Mouse (Mus musculus) mouse embryonic stem cell (cell line): ENCODE results near the gene Trpm6.

Experiments
- in situ Hi-C, 2 experiments: fragments of 300-500 bp; cut with MboI; formaldehyde crosslinking; loops; 1 replicate in 1 of 2; 3 replicates in 1 of 2; pipeline ENCODE4 v1.14.3; 2019 to 2020; ENCODE audit warnings: low sequenced_read_pairs in 2 of 2, low pct_unique_long_range_greater_than_20kb in 1 of 2, mixed read lengths in 1 of 2; ENCODE audit not compliant: unreplicated experiment in 1 of 2

Trpm6 gene

DNA sequence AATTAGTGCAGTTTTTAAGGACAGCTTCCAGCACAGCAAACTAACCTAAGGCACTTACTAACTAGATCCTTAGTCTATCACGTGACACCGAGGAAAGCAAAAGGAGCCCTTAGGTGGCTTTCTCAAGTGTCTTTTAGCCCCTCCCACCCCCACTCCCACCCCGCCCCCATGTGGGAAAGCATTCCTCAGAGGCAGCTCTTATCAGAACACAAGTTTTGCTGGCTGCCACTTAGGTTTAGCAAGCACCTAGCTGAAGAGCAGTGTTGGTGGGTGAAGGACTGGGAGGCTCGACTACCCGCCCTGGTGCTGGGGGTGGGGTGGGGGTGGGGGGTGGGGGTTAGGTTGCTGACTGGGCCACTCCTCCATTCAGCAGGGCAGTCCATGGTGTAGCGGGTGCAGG lies 8.5 kb downstream of the Trpm6 start:
- in situ Hi-C loops, result no loop called here

DNA sequence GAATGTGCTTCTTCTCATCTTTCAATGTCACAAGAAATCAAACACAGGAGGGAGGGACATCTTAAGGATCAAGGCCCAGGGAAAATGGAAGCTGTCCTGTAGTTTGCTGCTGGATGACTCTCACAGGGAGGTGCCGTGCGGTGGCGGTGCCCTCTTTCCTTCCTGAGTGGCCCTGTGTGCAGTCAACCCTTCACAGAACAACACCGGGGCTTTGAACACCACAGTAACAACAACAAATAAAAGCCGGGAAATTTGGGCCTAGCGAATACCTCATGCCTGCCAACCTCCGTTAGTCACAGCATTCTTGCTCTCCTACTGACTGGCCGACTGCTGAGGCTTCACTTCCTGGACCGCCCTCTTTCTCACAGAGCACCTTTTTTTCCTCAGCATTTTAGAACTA lies 9.1 kb downstream of the Trpm6 start:
- in situ Hi-C loops, result no loop called here

DNA sequence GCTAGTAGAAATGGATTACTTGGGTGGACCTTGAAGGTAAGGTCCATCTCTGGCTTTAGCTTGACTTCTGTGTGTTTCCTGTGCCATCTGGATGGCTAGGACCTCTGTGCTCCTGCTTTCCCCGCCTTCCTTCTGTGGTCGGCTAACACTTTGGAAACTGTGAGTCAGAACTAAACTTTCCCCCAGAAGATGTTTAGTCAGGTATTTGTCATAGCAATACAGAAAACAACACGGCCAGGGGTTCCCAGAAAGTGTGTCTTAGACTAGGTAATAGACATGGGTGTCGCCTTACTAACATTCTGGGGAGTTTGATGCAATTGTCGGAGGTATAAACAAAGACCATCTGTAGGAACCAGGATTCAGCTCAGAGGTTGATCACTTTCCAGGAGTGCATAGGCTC lies 16.6 kb downstream of the Trpm6 start:
- in situ Hi-C loops, result no loop called here

DNA sequence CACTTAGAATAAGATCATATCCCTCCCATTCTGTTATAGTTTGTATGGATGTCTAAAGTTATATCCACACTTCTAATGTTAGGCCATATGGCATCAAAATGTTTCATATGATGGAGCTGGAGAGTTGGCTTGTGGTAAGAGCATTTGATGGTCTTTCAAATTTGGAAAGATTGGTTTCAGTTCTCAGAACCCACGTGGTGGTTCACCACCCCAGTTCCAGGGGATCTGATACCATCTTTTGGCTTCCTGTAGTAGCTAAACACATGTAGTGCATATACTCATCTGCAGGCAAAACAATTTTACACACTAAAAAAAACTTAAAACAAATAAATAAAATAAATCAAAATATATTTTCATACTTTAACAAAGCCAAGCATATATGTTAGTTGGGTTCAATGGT lies 21.3 kb downstream of the Trpm6 start:
- in situ Hi-C loops, result no loop called here

DNA sequence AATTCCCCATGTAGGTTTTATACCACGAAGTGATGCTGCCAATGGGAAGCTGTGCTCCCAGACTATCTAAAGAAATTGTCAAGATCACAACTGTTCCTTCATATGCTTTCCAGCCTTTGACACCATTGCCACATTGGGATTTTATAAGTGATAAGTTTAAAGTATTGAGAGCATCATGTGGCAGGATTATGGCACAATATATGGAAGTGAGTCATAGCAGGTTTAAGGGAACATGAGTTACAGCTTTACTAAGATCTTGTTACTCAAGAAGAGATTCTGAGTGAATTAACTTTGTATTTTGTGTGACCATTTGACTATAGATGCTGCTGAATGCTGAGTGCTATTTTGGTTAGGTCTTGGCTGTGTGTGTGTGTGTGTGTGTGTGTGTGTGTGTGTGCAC lies 21.8 kb downstream of the Trpm6 start:
- in situ Hi-C loops, result no loop called here

DNA sequence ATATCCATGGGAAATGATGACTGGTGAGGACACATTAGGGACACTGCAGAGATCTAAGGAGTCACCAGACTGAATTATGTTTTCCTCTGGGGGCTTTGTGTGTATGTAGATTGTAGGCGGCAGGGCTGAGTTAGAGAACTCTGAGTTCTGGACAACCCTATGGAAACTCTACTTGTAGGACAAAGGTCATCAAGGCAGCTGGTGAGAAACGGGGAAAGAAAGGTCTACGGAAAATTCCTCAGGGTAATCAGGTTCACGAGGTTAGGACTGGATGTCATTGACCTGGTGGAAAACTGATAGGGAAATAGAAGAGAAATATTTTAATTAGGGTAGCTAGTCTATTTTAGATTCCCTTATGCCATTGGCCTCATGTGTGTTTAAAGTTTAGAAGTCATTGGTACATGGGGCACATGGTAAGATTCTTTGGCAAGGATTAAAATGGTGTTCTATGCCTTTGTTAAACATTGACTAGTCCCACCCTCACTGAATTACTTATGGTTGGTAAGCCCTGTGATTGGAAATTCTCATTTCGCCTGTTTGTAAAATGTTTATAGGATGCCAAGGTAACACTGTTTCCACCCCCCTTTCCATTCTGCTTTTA lies 23.2 kb downstream of the Trpm6 start:
- in situ Hi-C loops, result no loop called here

DNA sequence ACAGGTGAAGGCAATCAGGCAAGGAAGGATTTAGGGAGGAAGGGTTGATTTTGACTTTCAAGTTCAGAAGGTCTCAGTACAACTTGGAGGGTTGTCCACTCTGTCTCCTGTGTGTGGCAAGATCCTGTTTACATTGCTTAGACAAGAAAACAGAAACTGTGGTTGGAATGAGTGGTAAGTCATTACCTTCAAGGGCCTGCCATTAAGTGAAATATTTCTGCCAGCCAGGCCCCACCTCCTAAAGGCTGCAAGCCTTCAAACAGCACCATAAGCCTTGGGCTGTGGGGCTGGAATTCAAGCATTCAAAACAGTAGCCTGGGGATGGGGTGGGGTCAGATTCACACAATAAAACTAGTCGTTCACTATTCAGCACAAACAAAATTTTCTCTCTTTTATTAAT lies 24.3 kb downstream of the Trpm6 start:
- in situ Hi-C loops, result no loop called here

DNA sequence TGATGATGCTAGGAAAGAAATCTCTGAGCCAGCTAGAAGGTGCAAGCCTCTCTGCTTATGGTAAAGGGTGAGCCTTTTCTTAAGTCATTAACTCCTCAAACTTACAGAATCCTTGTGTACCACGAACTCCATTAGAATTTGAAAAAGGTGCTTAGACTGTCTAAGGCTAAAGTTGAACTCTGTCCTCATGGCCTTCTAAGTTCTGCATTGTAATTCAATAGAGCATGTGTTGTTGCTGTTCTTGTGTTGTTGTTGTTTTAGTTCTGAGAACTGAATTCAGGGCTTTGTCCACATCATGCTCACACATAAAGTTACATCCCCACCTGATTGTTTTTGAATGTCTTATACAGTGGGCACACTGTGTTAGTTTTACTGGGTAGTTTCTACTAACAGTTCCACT lies 49.9 kb downstream of the Trpm6 start:
- in situ Hi-C loops, result no loop called here

DNA sequence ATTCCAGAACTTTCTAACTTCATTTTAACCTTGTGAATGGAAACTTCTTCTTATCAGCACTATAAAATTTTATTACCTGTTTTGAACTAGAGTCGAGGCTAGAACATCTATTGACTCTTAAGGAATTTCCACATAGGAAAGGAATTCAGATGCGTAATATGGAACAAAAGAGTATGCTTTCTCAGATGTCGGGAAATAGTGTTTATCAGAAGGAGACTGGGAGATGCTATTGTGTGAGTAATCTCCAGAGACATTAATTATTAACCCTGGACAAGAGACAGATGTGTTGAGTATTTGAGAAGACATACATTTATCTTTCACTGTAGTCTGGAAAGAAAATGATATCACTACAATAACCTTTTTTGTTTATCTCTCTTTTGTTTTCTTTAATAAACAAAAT lies 61.5 kb downstream of the Trpm6 start:
- in situ Hi-C loops, result no loop called here

DNA sequence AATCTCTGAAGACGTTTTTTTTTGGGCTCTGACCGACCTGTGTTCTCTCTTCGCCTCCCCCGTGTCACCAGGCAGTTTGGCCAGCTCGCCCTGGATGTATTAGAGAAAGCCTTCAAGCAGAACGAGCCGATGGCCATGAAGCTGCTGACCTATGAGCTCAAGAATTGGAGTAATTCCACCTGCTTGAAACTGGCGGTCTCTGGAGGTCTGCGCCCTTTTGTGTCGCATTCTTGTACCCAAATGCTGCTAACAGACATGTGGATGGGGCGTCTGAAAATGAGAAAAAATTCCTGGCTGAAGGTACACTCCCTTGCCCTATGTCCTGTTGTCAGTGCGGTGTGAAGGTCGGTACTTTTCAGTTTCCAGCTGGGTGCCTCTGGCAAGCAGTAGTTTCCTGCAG lies 65.4 kb downstream of the Trpm6 start:
- in situ Hi-C loops, result no loop called here

DNA sequence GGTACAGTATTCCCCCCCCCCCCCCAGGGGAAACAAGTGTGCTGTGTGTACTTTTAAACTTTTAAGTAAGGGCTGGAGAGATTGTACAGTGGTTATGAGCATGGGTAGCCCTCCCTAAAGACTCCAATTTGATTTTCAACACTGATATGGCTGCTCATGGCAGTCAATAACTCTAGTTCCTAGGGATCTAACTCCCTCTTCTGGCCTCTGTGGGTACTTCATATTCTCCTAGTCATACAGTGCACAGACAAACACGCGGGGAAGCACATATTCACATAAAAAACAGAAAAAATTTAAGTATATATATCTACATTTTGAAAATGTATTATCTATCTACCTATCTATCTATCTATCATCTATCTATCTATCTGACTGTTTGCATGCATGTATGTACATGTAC lies 67.6 kb downstream of the Trpm6 start:
- in situ Hi-C loops, result no loop called here

DNA sequence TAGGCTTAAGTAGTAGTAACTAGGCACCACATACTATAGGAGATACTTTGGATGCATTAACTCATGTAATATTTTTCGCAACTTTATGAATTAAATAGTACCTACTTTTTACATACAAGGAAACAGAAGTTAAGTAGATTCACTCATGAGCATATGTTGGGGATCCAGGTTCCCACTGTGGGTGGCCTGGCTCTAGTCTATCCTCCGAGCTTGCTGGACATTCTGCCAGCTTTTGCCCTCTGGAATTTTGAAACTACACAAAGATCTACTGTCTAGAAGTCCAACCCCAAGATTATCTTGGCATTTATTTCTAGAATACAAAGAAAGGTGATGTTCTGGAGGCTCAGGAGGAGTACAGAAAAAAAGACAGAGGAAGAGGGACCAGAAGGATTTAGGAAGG lies 78.8 kb downstream of the Trpm6 start:
- in situ Hi-C loops, result loop anchor here in 1 of 2 experiments (25.0 kb wide), 1 partner anchor 266 kb away; no protein-coding TSS in a partner anchor

DNA sequence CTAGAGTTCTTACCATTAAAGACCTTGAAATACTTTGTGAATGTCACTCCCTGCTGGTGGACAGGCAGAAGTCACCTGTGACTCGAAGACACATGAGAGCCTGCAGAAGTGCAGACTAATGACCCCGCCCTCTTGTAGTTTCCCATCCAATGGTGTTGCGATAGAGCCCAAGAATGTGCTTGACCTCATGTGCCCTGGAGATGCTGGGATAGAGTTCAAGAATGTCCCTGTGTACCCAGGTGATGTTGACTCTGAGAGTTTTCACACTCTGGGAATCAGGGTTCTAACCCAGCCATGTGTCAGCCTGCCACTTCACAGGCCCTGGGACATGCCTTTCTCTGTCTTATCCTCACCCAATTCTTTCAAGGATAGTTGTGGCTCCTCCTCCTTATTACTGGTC lies 81.4 kb downstream of the Trpm6 start:
- in situ Hi-C loops, result loop anchor here (10.0 to 25.0 kb wide), 2 partner anchors 96 to 269 kb away; no protein-coding TSS in a partner anchor

DNA sequence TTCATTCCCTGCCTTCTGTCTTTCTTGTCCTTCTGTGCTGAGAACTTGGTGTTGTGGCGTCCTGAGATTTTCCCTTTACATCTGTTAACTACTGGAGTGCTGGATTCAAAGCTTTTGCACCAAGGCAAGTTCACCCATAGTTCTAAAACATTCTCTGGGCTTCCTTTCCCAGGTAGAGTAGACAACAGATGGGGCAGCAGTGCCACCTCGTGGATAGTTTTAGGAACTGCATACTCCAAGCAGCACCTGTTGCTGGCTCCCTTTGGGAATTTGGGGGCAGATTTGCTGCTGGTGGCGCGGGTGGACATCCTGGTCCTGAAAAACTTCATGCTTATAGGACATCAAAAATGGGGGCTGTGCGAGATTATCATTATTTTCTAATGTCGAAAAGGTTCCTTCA lies 85.2 kb downstream of the Trpm6 start:
- in situ Hi-C loops, result loop anchor here (10.0 to 25.0 kb wide), 2 partner anchors 100 to 273 kb away; no protein-coding TSS in a partner anchor

DNA sequence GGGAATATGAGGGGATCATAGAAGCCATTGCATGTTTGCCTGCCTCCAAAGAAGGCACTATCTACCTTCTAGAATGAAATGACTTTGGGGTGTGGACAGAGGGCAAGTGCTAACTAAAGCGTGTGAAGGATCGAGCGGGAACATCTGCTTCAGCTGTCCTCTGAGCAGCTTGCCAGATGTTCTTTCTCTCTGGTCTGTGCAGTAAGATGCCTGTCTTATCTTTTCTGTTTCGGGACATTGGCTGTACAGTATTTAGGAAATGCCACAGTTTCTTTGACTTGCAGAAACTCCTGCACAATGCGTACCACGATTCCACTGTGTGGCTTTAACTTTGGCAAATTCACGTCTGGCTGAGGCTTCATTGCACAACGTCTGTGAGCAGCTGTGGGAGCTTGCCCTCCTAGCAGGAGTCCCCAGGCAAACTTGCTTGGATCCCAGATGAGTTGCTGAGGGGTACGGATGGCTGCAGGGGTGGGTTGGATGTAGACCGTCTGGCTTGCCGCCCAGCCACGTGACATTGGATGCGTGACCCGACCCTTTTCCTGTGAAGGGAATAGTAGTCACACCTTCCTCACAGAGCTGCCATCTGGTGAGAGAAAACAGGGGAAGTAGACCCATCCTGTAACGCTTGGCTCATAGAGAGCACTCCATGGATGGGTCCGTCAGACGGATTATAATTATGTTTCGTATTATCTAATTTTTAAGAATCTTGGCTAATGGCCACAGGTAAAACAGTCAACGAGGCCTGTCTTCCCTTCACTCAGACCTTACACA lies 92.2 kb downstream of the Trpm6 start:
- in situ Hi-C loops, result loop anchor here in 1 of 2 experiments (25.0 kb wide), 1 partner anchor 280 kb away; no protein-coding TSS in a partner anchor

DNA sequence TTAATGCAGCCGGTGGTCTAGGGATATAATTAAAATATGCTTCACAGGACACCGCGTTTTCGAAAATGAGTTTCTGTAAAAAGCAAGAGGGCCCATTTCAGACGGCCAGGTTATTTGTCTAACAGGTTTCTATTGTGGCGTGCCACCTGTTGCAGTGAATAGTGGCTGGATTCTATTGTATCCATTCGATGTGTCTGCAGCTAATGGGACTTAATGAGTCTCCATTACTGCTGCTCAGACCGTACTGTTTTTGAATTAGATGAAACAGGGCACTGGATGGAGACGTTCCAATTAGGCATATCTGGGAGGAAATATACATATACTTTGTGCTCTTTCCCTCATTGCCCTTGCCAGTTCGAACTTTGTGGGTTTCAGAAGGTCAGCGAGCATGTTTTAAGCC lies 92.8 kb downstream of the Trpm6 start:
- in situ Hi-C loops, result loop anchor here in 1 of 2 experiments (25.0 kb wide), 1 partner anchor 280 kb away; no protein-coding TSS in a partner anchor

DNA sequence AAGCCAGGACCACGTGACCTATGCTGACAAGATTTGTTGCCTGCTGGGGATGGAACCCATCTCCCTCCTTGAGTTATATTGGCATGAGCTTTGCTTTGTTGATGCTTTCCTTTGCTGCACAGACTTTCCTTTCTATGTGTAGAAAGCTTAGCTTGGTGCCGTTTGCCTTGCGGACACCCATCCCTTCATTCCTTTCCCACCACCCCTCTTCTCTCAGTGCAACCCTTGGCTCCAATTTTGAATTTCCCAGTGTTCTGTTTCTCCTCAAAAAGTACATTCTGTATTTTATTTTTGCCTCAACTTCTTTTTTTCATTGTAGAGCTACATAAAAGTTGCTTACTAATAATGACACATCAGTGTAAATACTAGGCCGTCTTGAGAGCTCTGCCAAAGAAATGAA lies 96.6 kb downstream of the Trpm6 start:
- in situ Hi-C loops, result loop anchor here in 1 of 2 experiments (25.0 kb wide), 1 partner anchor 284 kb away; no protein-coding TSS in a partner anchor

DNA sequence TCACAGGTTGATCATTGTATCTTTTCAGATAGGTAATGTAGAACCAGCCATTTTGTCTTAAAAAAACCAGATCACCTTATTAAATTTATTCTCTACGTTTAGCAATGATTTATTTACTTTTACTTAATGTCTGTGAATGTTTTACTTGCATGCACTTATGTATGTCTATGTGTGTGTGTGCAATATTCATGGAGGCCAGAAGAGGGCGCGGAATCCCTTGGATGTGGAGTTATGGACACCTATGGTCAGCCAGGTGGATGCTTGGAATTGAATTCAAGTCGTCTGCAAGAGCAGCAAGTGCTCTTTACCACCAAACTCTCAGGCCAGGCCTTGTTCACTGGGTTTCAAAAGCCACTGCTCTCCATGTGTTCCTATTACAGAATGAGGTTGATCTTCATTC lies 118.5 kb downstream of the Trpm6 start:
- in situ Hi-C loops, result no loop called here

DNA sequence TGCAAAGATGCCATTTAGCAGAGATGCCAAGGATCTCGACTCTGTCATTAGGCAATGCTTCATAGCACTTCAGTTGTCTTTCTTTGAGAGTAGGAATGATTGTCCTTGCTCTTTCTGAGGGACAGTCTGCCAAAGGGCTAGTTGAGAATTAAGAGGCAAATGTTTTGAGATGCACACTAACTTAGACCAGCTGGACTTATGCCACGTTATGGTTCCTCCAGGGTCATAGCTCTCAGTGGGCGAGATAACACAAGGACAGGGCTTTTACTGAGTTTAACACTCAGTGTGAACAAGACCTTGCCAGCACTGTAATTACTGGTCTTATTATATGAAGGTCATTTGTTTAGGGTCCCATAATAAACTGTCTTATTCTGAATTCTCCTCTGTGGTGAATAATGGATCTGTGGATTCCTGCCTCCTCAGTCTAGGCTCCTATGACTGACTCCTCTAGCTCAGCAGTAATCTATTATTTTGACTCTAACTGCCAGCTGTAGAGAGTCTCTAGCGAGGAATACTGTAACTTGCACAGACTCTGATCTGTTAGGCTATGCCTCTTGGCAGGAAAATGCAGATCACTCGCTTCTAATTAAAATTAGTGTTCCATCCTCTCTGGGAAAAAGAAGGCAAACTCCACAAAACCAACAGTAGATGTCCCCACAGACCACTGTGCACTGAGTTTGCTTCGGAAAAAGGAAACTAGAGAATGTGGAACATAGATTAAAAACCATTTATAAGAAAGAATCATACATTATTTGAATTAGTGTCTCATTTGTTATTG lies 123.2 kb downstream of the Trpm6 start:
- in situ Hi-C loops, result no loop called here
